Mouse (Mus musculus) heart, postnatal 10 days (tissue): ENCODE measurements around the gene Vwa5b2. TPM values are rescaled to one million over a fixed set of nuclear protein-coding genes. Genes with fewer than 3 reads are reported as not detected.

ENCODE experiments used
- DNase-seq, 2 experiments: peaks; one replicate each; pipeline ENCODE4 v3.0.0; 2021
- intact Hi-C: fragments of 180-260 bp; cut with DNase I; formaldehyde crosslinking; loops from one replicate; pipeline ENCODE4 v1.15.1; 2025
- total RNA-seq, 2 experiments: library from RNA; stranded (reverse); gene quantifications; 2 replicates each; pipeline ENCODE4 v1.2.3; 2021

Vwa5b2 gene
- total RNA-seq, result 1 to 10 TPM in 1 of 2 experiments, under 1 TPM in 1; 0.30 to 1.0 TPM

GRCm38 (mm10) chr16:20589366-20589938 is at the start of gene Vwa5b2:
Gene Vwa5b2 (plus strand): TSS chr16:20589471.
- no peak for DNase-seq
- intact Hi-C loops, result loop anchor here (5.0 kb wide), 1 partner anchor 53 kb away; no protein-coding TSS in a partner anchor

- DNase-seq, result no peak
- intact Hi-C loops, result loop anchor here (5.0 kb wide), 1 partner anchor 73 kb away; the partner anchor contains the start of genes Alg3, Eef1akmt4 and Gm49333
These were observed 49.6 kb upstream of the Vwa5b2 start for GRCm38 (mm10) chr16:20539649-20540048.

GRCm38 (mm10) chr16:20540438-20540837 is 48.8 kb upstream of the Vwa5b2 start:
- intact Hi-C loops, result no loop called here
- no peak for DNase-seq

- intact Hi-C loops, result loop anchor here (5.0 kb wide), 1 partner anchor 38 kb away; no protein-coding TSS in a partner anchor
- no peak for DNase-seq
These were observed 43.6 kb upstream of the Vwa5b2 start for GRCm38 (mm10) chr16:20545696-20546095.

GRCm38 (mm10) chr16:20547423-20547822 is 41.8 kb upstream of the Vwa5b2 start:
- intact Hi-C loops, result loop anchor here (5.0 kb wide), 1 partner anchor 40 kb away; no protein-coding TSS in a partner anchor
- no peak for DNase-seq

GRCm38 (mm10) chr16:20548096-20548948 is 40.9 kb upstream of the Vwa5b2 start, which contains the start of gene Abcf3:
Gene Abcf3 (plus strand): TSS chr16:20548577.
- intact Hi-C loops, result loop anchor here (5.0 kb wide), 1 partner anchor 41 kb away; no protein-coding TSS in a partner anchor
- peak; percentile 99 for DNase-seq

GRCm38 (mm10) chr16:20549161-20549560 is 40.1 kb upstream of the Vwa5b2 start:
- intact Hi-C loops, result loop anchor here (5.0 kb wide), 1 partner anchor 42 kb away; no protein-coding TSS in a partner anchor
- no peak for DNase-seq

GRCm38 (mm10) chr16:20551691-20552090 is 37.6 kb upstream of the Vwa5b2 start:
- intact Hi-C loops, result no loop called here
- no peak for DNase-seq

GRCm38 (mm10) chr16:20552594-20552993 is 36.7 kb upstream of the Vwa5b2 start:
- DNase-seq, result no peak
- intact Hi-C loops, result no loop called here

- intact Hi-C loops, result no loop called here
- DNase-seq, result no peak
These were observed 34.3 kb upstream of the Vwa5b2 start for GRCm38 (mm10) chr16:20555000-20555399.

GRCm38 (mm10) chr16:20557381-20557780 is 31.9 kb upstream of the Vwa5b2 start:
- intact Hi-C loops, result no loop called here
- no peak for DNase-seq

- no peak for DNase-seq
- intact Hi-C loops, result no loop called here
These were observed 24.2 kb upstream of the Vwa5b2 start for GRCm38 (mm10) chr16:20565075-20565474.

GRCm38 (mm10) chr16:20589939-20590679 is 838 bp downstream of the Vwa5b2 start:
- DNase-seq, result peak; percentile 10 to 16
- intact Hi-C loops, result loop anchor here (5.0 kb wide), 1 partner anchor 52 kb away; no protein-coding TSS in a partner anchor

GRCm38 (mm10) chr16:20590680-20591038 is 1.4 kb downstream of the Vwa5b2 start:
- DNase-seq, result no peak

GRCm38 (mm10) chr16:20591076-20591705 is 1.9 kb downstream of the Vwa5b2 start:
- DNase-seq, result peak in 1 of 2 experiments; percentile 11
- intact Hi-C loops, result no loop called here

More at GRCm38 (mm10) chr16:20590680-20591038, 1.4 kb downstream of the Vwa5b2 start:
- intact Hi-C loops, result no loop called here

GRCm38 (mm10) chr16:20595060-20595673 is 5.9 kb downstream of the Vwa5b2 start:
- intact Hi-C loops, result no loop called here

GRCm38 (mm10) chr16:20595737-20596136 is 6.5 kb downstream of the Vwa5b2 start:
- no peak for DNase-seq
- intact Hi-C loops, result no loop called here

More at GRCm38 (mm10) chr16:20595060-20595673, 5.9 kb downstream of the Vwa5b2 start:
- DNase-seq, result no peak

GRCm38 (mm10) chr16:20596687-20597441 is 7.6 kb downstream of the Vwa5b2 start:
- no peak for DNase-seq
- intact Hi-C loops, result no loop called here

- DNase-seq, result no peak
- intact Hi-C loops, result no loop called here
These were observed 11.2 kb downstream of the Vwa5b2 start for GRCm38 (mm10) chr16:20600511-20600910.
